Mouse (Mus musculus): ENCODE results near the gene Ofd1. TPM values are rescaled to one million over a fixed set of nuclear protein-coding genes. Genes with fewer than 3 reads are reported as not detected.

Ofd1 gene
- polyA plus RNA-seq, 1 experiment from 2014 or later, result 8.3 TPM

GRCm38 (mm10) chrX:166378652-166379051, 61.9 kb downstream of the Ofd1 start:
- 85% methylated on average over 5 of the region's 5 CpGs for WGBS

DNA sequence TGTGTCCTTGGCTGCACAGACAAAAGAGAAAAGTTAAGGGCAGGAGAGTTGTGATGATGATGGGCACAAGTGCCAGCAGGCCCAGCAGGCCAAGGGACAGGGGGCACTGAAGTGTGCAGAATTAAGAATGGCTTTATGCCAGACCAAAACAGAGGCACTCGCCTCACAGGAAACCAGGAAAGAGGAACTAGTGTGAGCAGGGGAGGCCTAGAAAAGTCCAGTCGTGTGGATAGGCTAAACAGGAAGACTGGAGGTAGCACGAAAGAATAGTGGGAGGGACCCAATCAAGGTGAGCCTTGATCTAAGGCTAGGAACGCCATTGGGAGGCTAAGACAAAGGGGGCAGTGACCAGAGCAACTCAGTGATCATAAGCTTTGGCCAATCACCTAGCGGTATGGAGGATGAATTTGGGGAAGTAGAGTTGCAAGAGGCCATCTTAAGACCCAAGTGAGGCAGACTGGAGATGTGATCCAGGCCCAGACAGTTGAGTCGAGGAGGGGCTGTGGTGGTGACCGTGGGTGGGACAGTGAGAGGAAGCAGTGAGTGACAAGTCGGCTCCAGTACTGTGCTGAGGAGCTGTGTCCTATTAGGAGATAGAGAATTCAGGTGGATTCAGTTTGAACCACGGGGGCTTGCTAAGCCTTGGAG, 63.7 kb downstream of the Ofd1 start:
- H3K27ac ChIP-seq (ENCODE audit: low read depth, low read length), result no peak overlapping the region
- no peak overlapping the region for H3K9ac ChIP-seq (replicated peaks; ENCODE audit: low read depth, low read length)
- WGBS, result 86% methylated on average over 9 of the region's 9 CpGs
- peaks cover 5% of the 10 kb centered on the region; the same call in 1 of the 2 replicates for H3K36me3 ChIP-seq (ENCODE audit: control insufficient read depth, insufficient read depth, low read length)
- no peak overlapping the region for H3K4me2 ChIP-seq (ENCODE audit: low read depth, low read length)
- no peak overlapping the region for H3K4me3 ChIP-seq (ENCODE audit: low read depth, low read length)
- no peaks in the 10 kb centered on the region for H3K9me3 ChIP-seq (ENCODE audit: control insufficient read depth, low read length)
- H3K4me1 ChIP-seq (ENCODE audit: control insufficient read depth, insufficient read depth, low read length), result no peaks in the 10 kb centered on the region
- no peaks in the 10 kb centered on the region for H3K27me3 ChIP-seq (ENCODE audit: control insufficient read depth, insufficient read depth, low read length)
- no peak for ATAC-seq (ENCODE audit: low read depth)

More at GRCm38 (mm10) chrX:166378652-166379051, 61.9 kb downstream of the Ofd1 start:
- Histone ChIP-seq H3K9me3 (ENCODE audit: control insufficient read depth, low read length) (no peaks in the 10 kb centered on the region), H3K27ac (ENCODE audit: low read depth, low read length) (no peak overlapping the region), H3K36me3 (ENCODE audit: control insufficient read depth, insufficient read depth, low read length) (peaks cover 8% of the 10 kb centered on the region; the same call in 1 of the 2 replicates), H3K9ac (replicated peaks; ENCODE audit: low read depth, low read length) (no peak overlapping the region), H3K4me1 (ENCODE audit: control insufficient read depth, insufficient read depth, low read length) (no peaks in the 10 kb centered on the region), H3K4me3 (ENCODE audit: low read depth, low read length) (no peak overlapping the region), H3K4me2 (ENCODE audit: low read depth, low read length) (no peak overlapping the region), H3K27me3 (ENCODE audit: control insufficient read depth, insufficient read depth, low read length) (no peaks in the 10 kb centered on the region)
- ATAC-seq (ENCODE audit: low read depth), result no peak

- ATAC-seq (ENCODE audit: low read depth), result peak; percentile 51; the same call in 1 of the 2 replicates
These were observed 74.9 kb downstream of the Ofd1 start for GRCm38 (mm10) chrX:166365458-166366213.

DNA sequence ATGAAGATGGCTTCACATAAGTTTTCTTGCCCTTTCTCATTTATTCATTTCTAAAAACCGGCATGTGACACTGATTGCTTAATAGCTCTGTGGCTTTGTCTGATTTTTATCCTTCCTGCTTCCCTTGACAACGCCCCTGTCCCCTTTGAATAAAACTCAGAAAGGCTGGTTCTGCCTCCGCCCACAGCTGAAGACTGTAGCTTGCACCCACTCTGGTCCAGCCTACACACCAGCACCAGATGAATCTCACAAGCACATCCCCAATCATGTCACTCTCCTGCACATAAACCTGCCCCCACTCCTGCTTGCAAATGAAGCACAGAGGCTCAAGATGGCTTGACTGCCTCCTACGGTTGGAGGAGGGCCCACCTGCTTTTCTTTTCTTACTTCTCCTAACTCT, 80.0 kb downstream of the Ofd1 start:
- 82% methylated on average over 4 of the region's 4 CpGs for WGBS
- Histone ChIP-seq H3K9ac (replicated peaks; ENCODE audit: low read depth, low read length) (no peak overlapping the region), H3K9me3 (ENCODE audit: control insufficient read depth, low read length) (no peaks in the 10 kb centered on the region), H3K4me1 (ENCODE audit: control insufficient read depth, insufficient read depth, low read length) (no peaks in the 10 kb centered on the region), H3K27ac (ENCODE audit: low read depth, low read length) (no peak overlapping the region), H3K27me3 (ENCODE audit: control insufficient read depth, insufficient read depth, low read length) (no peaks in the 10 kb centered on the region), H3K4me3 (ENCODE audit: low read depth, low read length) (no peak overlapping the region), H3K4me2 (ENCODE audit: low read depth, low read length) (no peak overlapping the region), H3K36me3 (ENCODE audit: control insufficient read depth, insufficient read depth, low read length) (no peaks in the 10 kb centered on the region)
- no peak for ATAC-seq (ENCODE audit: low read depth)

More at GRCm38 (mm10) chrX:166365458-166366213, 74.9 kb downstream of the Ofd1 start:
- Histone ChIP-seq H3K4me1 (ENCODE audit: control insufficient read depth, insufficient read depth, low read length) (no peaks in the 10 kb centered on the region), H3K4me3 (ENCODE audit: low read depth, low read length) (no peak overlapping the region), H3K36me3 (ENCODE audit: control insufficient read depth, insufficient read depth, low read length) (no peaks in the 10 kb centered on the region), H3K27me3 (ENCODE audit: control insufficient read depth, insufficient read depth, low read length) (no peaks in the 10 kb centered on the region), H3K9me3 (ENCODE audit: control insufficient read depth, low read length) (no peaks in the 10 kb centered on the region), H3K9ac (replicated peaks; ENCODE audit: low read depth, low read length) (no peak overlapping the region), H3K4me2 (ENCODE audit: low read depth, low read length) (no peak overlapping the region), H3K27ac (ENCODE audit: low read depth, low read length) (no peak overlapping the region)
- WGBS, result 46% methylated on average over 8 of the region's 8 CpGs

- H3K36me3 ChIP-seq (ENCODE audit: control insufficient read depth, insufficient read depth, low read length), result no peaks in the 10 kb centered on the region
- ATAC-seq (ENCODE audit: low read depth), result no peak
- WGBS, result 84% methylated on average over 2 of the region's 2 CpGs
- no peak overlapping the region for H3K27ac ChIP-seq (ENCODE audit: low read depth, low read length)
- no peak overlapping the region for H3K9ac ChIP-seq (replicated peaks; ENCODE audit: low read depth, low read length)
- H3K9me3 ChIP-seq (ENCODE audit: control insufficient read depth, low read length), result no peaks in the 10 kb centered on the region
- no peaks in the 10 kb centered on the region for H3K4me1 ChIP-seq (ENCODE audit: control insufficient read depth, insufficient read depth, low read length)
- H3K4me3 ChIP-seq (ENCODE audit: low read depth, low read length), result no peak overlapping the region
- H3K27me3 ChIP-seq (ENCODE audit: control insufficient read depth, insufficient read depth, low read length), result no peaks in the 10 kb centered on the region
- no peak overlapping the region for H3K4me2 ChIP-seq (ENCODE audit: low read depth, low read length)
These were observed 80.5 kb downstream of the Ofd1 start for GRCm38 (mm10) chrX:166359927-166360440.

- no peak overlapping the region for H3K4me2 ChIP-seq (ENCODE audit: low read depth, low read length)
- no peaks in the 10 kb centered on the region for H3K9me3 ChIP-seq (ENCODE audit: control insufficient read depth, low read length)
- H3K27ac ChIP-seq (ENCODE audit: low read depth, low read length), result no peak overlapping the region
- H3K27me3 ChIP-seq (ENCODE audit: control insufficient read depth, insufficient read depth, low read length), result no peaks in the 10 kb centered on the region
- no peak overlapping the region for H3K9ac ChIP-seq (replicated peaks; ENCODE audit: low read depth, low read length)
- no peaks in the 10 kb centered on the region for H3K36me3 ChIP-seq (ENCODE audit: control insufficient read depth, insufficient read depth, low read length)
- no peak for ATAC-seq (ENCODE audit: low read depth)
- no peaks in the 10 kb centered on the region for H3K4me1 ChIP-seq (ENCODE audit: control insufficient read depth, insufficient read depth, low read length)
- WGBS, result 78% methylated on average over 2 of the region's 2 CpGs
- no peak overlapping the region for H3K4me3 ChIP-seq (ENCODE audit: low read depth, low read length)
These were observed 81.5 kb downstream of the Ofd1 start for GRCm38 (mm10) chrX:166358955-166359354.

- no peaks in the 10 kb centered on the region for H3K4me1 ChIP-seq (ENCODE audit: control insufficient read depth, insufficient read depth, low read length)
- no peak overlapping the region for H3K4me2 ChIP-seq (ENCODE audit: low read depth, low read length)
- no peak for ATAC-seq (ENCODE audit: low read depth)
- H3K9ac ChIP-seq (replicated peaks; ENCODE audit: low read depth, low read length), result no peak overlapping the region
- H3K27ac ChIP-seq (ENCODE audit: low read depth, low read length), result no peak overlapping the region
- H3K36me3 ChIP-seq (ENCODE audit: control insufficient read depth, insufficient read depth, low read length), result no peaks in the 10 kb centered on the region
- no peak overlapping the region for H3K4me3 ChIP-seq (ENCODE audit: low read depth, low read length)
- H3K27me3 ChIP-seq (ENCODE audit: control insufficient read depth, insufficient read depth, low read length), result no peaks in the 10 kb centered on the region
- 91% methylated on average over 3 of the region's 3 CpGs for WGBS
- no peaks in the 10 kb centered on the region for H3K9me3 ChIP-seq (ENCODE audit: control insufficient read depth, low read length)
These were observed 84.2 kb downstream of the Ofd1 start for GRCm38 (mm10) chrX:166356276-166356675.

DNA sequence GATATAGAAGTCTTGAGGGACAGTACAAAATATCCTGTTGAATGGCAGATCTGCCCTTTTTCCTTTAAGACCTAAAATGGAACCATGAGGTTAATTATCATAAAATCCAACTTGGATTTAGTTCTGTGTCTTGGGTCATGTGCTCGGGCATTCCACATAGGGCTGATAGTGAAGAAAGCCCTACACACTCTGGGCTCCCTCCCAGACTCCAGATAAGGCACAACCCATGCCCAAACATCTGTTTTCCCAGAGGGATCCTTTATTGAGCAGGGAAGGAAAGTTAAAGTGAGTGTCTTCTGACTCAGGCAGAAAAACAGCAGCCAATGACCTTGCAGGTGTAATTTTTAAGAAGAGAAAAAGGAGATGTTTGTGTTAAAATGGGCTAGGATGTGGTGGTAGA, 85.6 kb downstream of the Ofd1 start:
- Histone ChIP-seq H3K36me3 (ENCODE audit: control insufficient read depth, insufficient read depth, low read length) (no peaks in the 10 kb centered on the region), H3K9ac (replicated peaks; ENCODE audit: low read depth, low read length) (no peak overlapping the region), H3K9me3 (ENCODE audit: control insufficient read depth, low read length) (no peaks in the 10 kb centered on the region), H3K27ac (ENCODE audit: low read depth, low read length) (no peak overlapping the region), H3K4me2 (ENCODE audit: low read depth, low read length) (no peak overlapping the region), H3K4me3 (ENCODE audit: low read depth, low read length) (no peak overlapping the region), H3K27me3 (ENCODE audit: control insufficient read depth, insufficient read depth, low read length) (no peaks in the 10 kb centered on the region), H3K4me1 (ENCODE audit: control insufficient read depth, insufficient read depth, low read length) (no peaks in the 10 kb centered on the region)
- 88% methylated on average over 1 of the region's 1 CpGs for WGBS
- ATAC-seq (ENCODE audit: low read depth), result no peak

- no peak overlapping the region for H3K4me2 ChIP-seq (ENCODE audit: low read depth, low read length)
- no peaks in the 10 kb centered on the region for H3K4me1 ChIP-seq (ENCODE audit: control insufficient read depth, insufficient read depth, low read length)
- H3K4me3 ChIP-seq (ENCODE audit: low read depth, low read length), result no peak overlapping the region
- no peak for ATAC-seq (ENCODE audit: low read depth)
- no peak overlapping the region for H3K9ac ChIP-seq (replicated peaks; ENCODE audit: low read depth, low read length)
- H3K27ac ChIP-seq (ENCODE audit: low read depth, low read length), result no peak overlapping the region
- 66% methylated on average over 2 of the region's 2 CpGs for WGBS
- no peaks in the 10 kb centered on the region for H3K9me3 ChIP-seq (ENCODE audit: control insufficient read depth, low read length)
- H3K36me3 ChIP-seq (ENCODE audit: control insufficient read depth, insufficient read depth, low read length), result no peaks in the 10 kb centered on the region
- no peaks in the 10 kb centered on the region for H3K27me3 ChIP-seq (ENCODE audit: control insufficient read depth, insufficient read depth, low read length)
These were observed 87.1 kb downstream of the Ofd1 start for GRCm38 (mm10) chrX:166353412-166353811.
